ENCODE assay signal across 8 mouse cellular contexts in genomic region chr9:44685346-44686330, GRCm38 (mm10). TPM values are rescaled to one million over a fixed set of nuclear protein-coding genes. Genes with fewer than 3 reads are reported as not detected.
DNase-seq lines count a peak whose midpoint lies in the region; ATAC-seq lines count a peak whose summit lies in the region.

No protein-coding gene starts in this region.

- DNase-seq in MEL-GATA-1-ER (ENCODE audit: extremely low read depth, low read depth) = peak; percentile 16
- peak; percentile 65 for DNase-seq in cerebellum, adult 11 months
- peak; percentile 57 to 59 for DNase-seq in layer of hippocampus, postnatal 36 days
- DNase-seq in lung, postnatal 4 days = peak; percentile 76 to 84
- DNase-seq in right cerebral cortex, adult 2 months (ENCODE audit: low spot score in 2 of 2) = peak; percentile 74 to 76
- DNase-seq in urinary bladder, postnatal 14 days (ENCODE audit: low spot score) = peak; percentile 64

- peaks cover 18% of the 10 kb centered on the region for H3K4me1 ChIP-seq in forebrain, embryonic 16.5 days (replicated peaks; ENCODE audit: control insufficient read depth, insufficient read depth, low read length)
- H3K4me1 ChIP-seq in hindbrain, embryonic 13.5 days (replicated peaks) = peaks cover 27% of the 10 kb centered on the region

- ATAC-seq in forebrain, embryonic 16.5 days = peak; percentile 62
- ATAC-seq in hindbrain, embryonic 13.5 days (ENCODE audit: low FRiP score) = peak; percentile 53

- H3K4me3 ChIP-seq in forebrain, embryonic 16.5 days (replicated peaks; ENCODE audit: low read length) = no peak overlapping the region
- no peak overlapping the region for H3K4me3 ChIP-seq in hindbrain, embryonic 13.5 days

- WGBS in forebrain, embryonic 16.5 days = 39% methylated on average over 14 of the region's 14 CpGs
- 28% methylated on average over 14 of the region's 14 CpGs for WGBS in hindbrain, embryonic 13.5 days

- no peaks in the 10 kb centered on the region for H3K9me3 ChIP-seq in forebrain, embryonic 16.5 days (ENCODE audit: control insufficient read depth, low read length)
- H3K9me3 ChIP-seq in hindbrain, embryonic 13.5 days = no peaks in the 10 kb centered on the region

- no peak overlapping the region for H3K9ac ChIP-seq in forebrain, embryonic 16.5 days (replicated peaks; ENCODE audit: low read depth, low read length)
- H3K9ac ChIP-seq in hindbrain, embryonic 13.5 days = peak overlapping the region; percentile 46

- H3K36me3 ChIP-seq in forebrain, embryonic 16.5 days (ENCODE audit: control insufficient read depth, insufficient read depth) = 0 out of 2 replicates have a peak, but pooled peaks cover 3% of the 10 kb centered on the region
- H3K36me3 ChIP-seq in hindbrain, embryonic 13.5 days = peaks cover 36% of the 10 kb centered on the region

- H3K27ac ChIP-seq in forebrain, embryonic 16.5 days (ENCODE audit: low read length) = no peak overlapping the region
- H3K27ac ChIP-seq in hindbrain, embryonic 13.5 days = peak overlapping the region; percentile 73

- H3K27me3 ChIP-seq in forebrain, embryonic 16.5 days (replicated peaks; ENCODE audit: control insufficient read depth, insufficient read depth, low read length) = no peaks in the 10 kb centered on the region
- H3K27me3 ChIP-seq in hindbrain, embryonic 13.5 days = no peaks in the 10 kb centered on the region

- H3K4me2 ChIP-seq in forebrain, embryonic 16.5 days (ENCODE audit: low read length) = no peak overlapping the region
- H3K4me2 ChIP-seq in hindbrain, embryonic 13.5 days = no peak overlapping the region

RNA-seq across cellular contexts. Expression of gene Treh, which starts 12.6 kb away (rescaled TPM):
- not detected in 2 replicates for polyA plus RNA-seq in forebrain, embryonic 16.5 days (2015; fragmentation: Nextera tagmentation; extraction: Ambion mirVana)
- not detected in 2 replicates for polyA plus RNA-seq in hindbrain, embryonic 13.5 days (2015; fragmentation: Nextera tagmentation; extraction: Ambion mirVana)
- not detected for total RNA-seq in layer of hippocampus, postnatal 36 days (2021)

RNA-seq across cellular contexts. Expression of gene Phldb1, which starts 49.4 kb away (rescaled TPM):
- polyA plus RNA-seq in forebrain, embryonic 16.5 days (2015; fragmentation: Nextera tagmentation; extraction: Ambion mirVana) = 45.0 and 53.6 TPM in 2 replicates
- polyA plus RNA-seq in hindbrain, embryonic 13.5 days (2015; fragmentation: Nextera tagmentation; extraction: Ambion mirVana) = 44.5 and 48.8 TPM in 2 replicates
- total RNA-seq in layer of hippocampus, postnatal 36 days (2021) = 10 to 100 TPM; 88.5 to 95.6 TPM

Comparison
In these comparisons a context has a peak if more than half of its experiments do, and no peak if none do; other contexts are left out.
1. DNase-seq: peak in every context shown above with its lines; median percentile 80 in lung, postnatal 4 days; 75 in right cerebral cortex, adult 2 months; 65 in cerebellum, adult 11 months; 64 in urinary bladder, postnatal 14 days; 58 in layer of hippocampus, postnatal 36 days; 16 in MEL-GATA-1-ER.